Mouse (Mus musculus): ENCODE results near the gene Ier5.

- TF ChIP-seq MAX (IDR thresholded peaks at IDR 0.05; ENCODE audit: low read depth) (no peak), MYOD1 (IDR thresholded peaks at IDR 0.05; ENCODE audit: control insufficient read depth in 1 of 3, insufficient read length in 2 of 3, low read depth in 2 of 3) (no peak), POLR2AphosphoS2 (IDR thresholded peaks at IDR 0.05; ENCODE audit: insufficient read length, low read depth) (no peak), CEBPB (IDR thresholded peaks at IDR 0.05; ENCODE audit: insufficient read depth, poor library complexity, severe bottlenecking) (no peak), POLR2A (IDR thresholded peaks at IDR 0.05; ENCODE audit: insufficient read length, low read depth) (no peak), E2F4 (IDR thresholded peaks at IDR 0.05; ENCODE audit: insufficient read depth) (no peak), SRF (IDR thresholded peaks at IDR 0.05; ENCODE audit: control insufficient read depth, insufficient read length, low read depth) (no peak), USF1 (IDR thresholded peaks at IDR 0.05; ENCODE audit: low read depth) (no peak), TCF12 (IDR thresholded peaks at IDR 0.05; ENCODE audit: insufficient read depth, poor library complexity, severe bottlenecking) (no peak)
Observed at GRCm38 (mm10) chr1:155055041-155055440, 44.4 kb downstream of the Ier5 start.

Data from myocyte (in vitro differentiated cells).